Mouse (Mus musculus): ENCODE results near the gene Sept14. TPM values are rescaled to one million over a fixed set of nuclear protein-coding genes. Genes with fewer than 3 reads are reported as not detected.

Gene Sept14
- polyA plus RNA-seq (2012; rRNA removed): not detected in 2 replicates

GRCm38 (mm10) chr5:129708412-129708811, at the start of gene Sept14:
Gene Sept14 (minus strand): TSS chr5:129708512.

GRCm38 (mm10) chr5:129724834-129725773, 16.8 kb upstream of the Sept14 start, which contains the start of gene Nipsnap2:
Gene Nipsnap2 (plus strand): TSS chr5:129725063.

GRCm38 (mm10) chr5:129715326-129715861, 7.1 kb upstream of the Sept14 start, which contains the start of gene Mrps17:
Gene Mrps17 (plus strand): TSS chr5:129715497.

GRCm38 (mm10) chr5:129670036-129670458, 38.3 kb downstream of the Sept14 start, which contains the start of gene Zfp11:
Gene Zfp11 (minus strand): TSS chr5:129670099.

Other genes with a start within 250 kb of the Sept14 start
- gene Sfswap, start 207.3 kb downstream of the Sept14 start, polyA plus RNA-seq (2012; rRNA removed): 224 and 239 TPM in 2 replicates
- gene Mmp17, start 124.3 kb downstream of the Sept14 start, polyA plus RNA-seq (2012; rRNA removed): 11.6 and 16.9 TPM in 2 replicates
- gene Zfp11, start 38.4 kb downstream of the Sept14 start, polyA plus RNA-seq (2012; rRNA removed): 6.1 and 6.2 TPM in 2 replicates
- gene Mrps17, start 7.0 kb upstream of the Sept14 start, polyA plus RNA-seq (2012; rRNA removed): 119 and 139 TPM in 2 replicates
- 65.8 and 70.3 TPM in 2 replicates for gene Nipsnap2, start 16.6 kb upstream of the Sept14 start, polyA plus RNA-seq (2012; rRNA removed)
- gene Psph, start 78.9 kb upstream of the Sept14 start, polyA plus RNA-seq (2012; rRNA removed): 18.5 and 25.4 TPM in 2 replicates
- gene Sumf2, start 138.5 kb upstream of the Sept14 start, polyA plus RNA-seq (2012; rRNA removed): 25.5 and 31.3 TPM in 2 replicates
- 857 and 982 TPM in 2 replicates for gene Chchd2, start 179.0 kb upstream of the Sept14 start, polyA plus RNA-seq (2012; rRNA removed)
- gene Zbed5, start 187.2 kb upstream of the Sept14 start, polyA plus RNA-seq (2012; rRNA removed): 11.7 TPM in 2 replicates
- 0.21 and 0.29 TPM in 2 replicates for gene Phkg1, start 190.0 kb upstream of the Sept14 start, polyA plus RNA-seq (2012; rRNA removed)
- 6.0 and 8.0 TPM in 2 replicates for gene Nupr1l, start 200.0 kb upstream of the Sept14 start, polyA plus RNA-seq (2012; rRNA removed)
- gene Vkorc1l1, start 233.5 kb upstream of the Sept14 start, polyA plus RNA-seq (2012; rRNA removed): 34.1 and 35.6 TPM in 2 replicates

All from central nervous system, embryonic 14 days (tissue).